Mouse (Mus musculus): Measurements from ENCODE around the gene 4931428F04Rik. TPM values are rescaled to one million over a fixed set of nuclear protein-coding genes. Genes with fewer than 3 reads are reported as not detected.
"Not testable (repeated sequence)": the region's sequence is repeated elsewhere in the genome, so short reads cannot be mapped to it uniquely, and the experiment has no call there.

Gene 4931428F04Rik
- polyA plus RNA-seq, 1 experiment from 2014 or later, result 17.9 TPM

GRCm38 (mm10) chr8:105295256-105295655, 5.6 kb upstream of the 4931428F04Rik start:
- peaks cover 8% of the 10 kb centered on the region for H3K27me3 ChIP-seq (ENCODE audit: control insufficient read depth, insufficient read depth, low read length)
- 66% methylated on average over 11 of the region's 11 CpGs for WGBS
- no peak overlapping the region; the same call in 1 of the 2 replicates for H3K4me2 ChIP-seq (ENCODE audit: low read depth, severe bottlenecking)

GRCm38 (mm10) chr8:105294776-105295175, 5.1 kb upstream of the 4931428F04Rik start:
- H3K9me3 ChIP-seq (ENCODE audit: control insufficient read depth, low read length), result no peaks in the 10 kb centered on the region
- H3K4me1 ChIP-seq (ENCODE audit: control insufficient read depth, insufficient read depth, low read length), result peaks cover 13% of the 10 kb centered on the region
- H3K36me3 ChIP-seq (ENCODE audit: control insufficient read depth, insufficient read depth, low read length), result peaks cover under 1% of the 10 kb centered on the region; the same call in 1 of the 2 replicates
- no peak overlapping the region for H3K4me3 ChIP-seq (ENCODE audit: low read depth, low read length)
- WGBS, result 72% methylated on average over 9 of the region's 9 CpGs
- no peak overlapping the region for H3K4me2 ChIP-seq (ENCODE audit: low read depth, severe bottlenecking)
- ATAC-seq (ENCODE audit: insufficient number of reproducible peaks, low FRiP score, low TSS enrichment, low read depth), result no peak
- H3K9ac ChIP-seq (ENCODE audit: low read length), result no peak overlapping the region
- DNase-seq (ENCODE audit: low spot score), result no peak
- H3K27ac ChIP-seq (replicated peaks; ENCODE audit: low read depth, low read length), result no peak overlapping the region
- H3K27me3 ChIP-seq (ENCODE audit: control insufficient read depth, insufficient read depth, low read length), result peaks cover 13% of the 10 kb centered on the region

More at GRCm38 (mm10) chr8:105295256-105295655, 5.6 kb upstream of the 4931428F04Rik start:
- DNase-seq (ENCODE audit: low spot score) (no peak), ATAC-seq (ENCODE audit: insufficient number of reproducible peaks, low FRiP score, low TSS enrichment, low read depth) (no peak)
- Histone ChIP-seq H3K9ac (ENCODE audit: low read length) (no peak overlapping the region), H3K9me3 (ENCODE audit: control insufficient read depth, low read length) (no peaks in the 10 kb centered on the region), H3K4me1 (ENCODE audit: control insufficient read depth, insufficient read depth, low read length) (peaks cover 10% of the 10 kb centered on the region), H3K4me3 (ENCODE audit: low read depth, low read length) (no peak overlapping the region), H3K27ac (replicated peaks; ENCODE audit: low read depth, low read length) (no peak overlapping the region), H3K36me3 (ENCODE audit: control insufficient read depth, insufficient read depth, low read length) (peaks cover 4% of the 10 kb centered on the region; the same call in 1 of the 2 replicates)

GRCm38 (mm10) chr8:105293405-105293804, 3.7 kb upstream of the 4931428F04Rik start:
- Histone ChIP-seq H3K4me3 (ENCODE audit: low read depth, low read length) (no peak overlapping the region), H3K9me3 (ENCODE audit: control insufficient read depth, low read length) (no peaks in the 10 kb centered on the region), H3K27me3 (ENCODE audit: control insufficient read depth, insufficient read depth, low read length) (peaks cover 14% of the 10 kb centered on the region), H3K4me2 (ENCODE audit: low read depth, severe bottlenecking) (no peak overlapping the region), H3K9ac (ENCODE audit: low read length) (no peak overlapping the region), H3K4me1 (ENCODE audit: control insufficient read depth, insufficient read depth, low read length) (peaks cover 9% of the 10 kb centered on the region), H3K27ac (replicated peaks; ENCODE audit: low read depth, low read length) (no peak overlapping the region), H3K36me3 (ENCODE audit: control insufficient read depth, insufficient read depth, low read length) (no peaks in the 10 kb centered on the region)
- WGBS, result 60% methylated on average over 19 of the region's 19 CpGs
- no peak for ATAC-seq (ENCODE audit: insufficient number of reproducible peaks, low FRiP score, low TSS enrichment, low read depth)
- DNase-seq (ENCODE audit: low spot score), result no peak

- WGBS, result 77% methylated on average over 7 of the region's 7 CpGs
- Histone ChIP-seq H3K4me3 (ENCODE audit: low read depth, low read length) (no peak overlapping the region), H3K4me1 (ENCODE audit: control insufficient read depth, insufficient read depth, low read length) (peaks cover 6% of the 10 kb centered on the region), H3K4me2 (ENCODE audit: low read depth, severe bottlenecking) (no peak overlapping the region), H3K9me3 (ENCODE audit: control insufficient read depth, low read length) (no peaks in the 10 kb centered on the region), H3K27me3 (ENCODE audit: control insufficient read depth, insufficient read depth, low read length) (peaks cover 14% of the 10 kb centered on the region), H3K9ac (ENCODE audit: low read length) (no peak overlapping the region), H3K36me3 (ENCODE audit: control insufficient read depth, insufficient read depth, low read length) (no peaks in the 10 kb centered on the region), H3K27ac (replicated peaks; ENCODE audit: low read depth, low read length) (no peak overlapping the region)
- no peak for DNase-seq (ENCODE audit: low spot score)
- no peak for ATAC-seq (ENCODE audit: insufficient number of reproducible peaks, low FRiP score, low TSS enrichment, low read depth)
These were observed 2.8 kb upstream of the 4931428F04Rik start for GRCm38 (mm10) chr8:105292471-105292870.

- peaks cover 14% of the 10 kb centered on the region for H3K27me3 ChIP-seq (ENCODE audit: control insufficient read depth, insufficient read depth, low read length)
- not testable (repeated sequence) for H3K9me3 ChIP-seq (ENCODE audit: control insufficient read depth, low read length); H3K4me3 ChIP-seq (ENCODE audit: low read depth, low read length); H3K4me2 ChIP-seq (ENCODE audit: low read depth, severe bottlenecking); H3K4me1 ChIP-seq (ENCODE audit: control insufficient read depth, insufficient read depth, low read length); DNase-seq (ENCODE audit: low spot score); H3K36me3 ChIP-seq (ENCODE audit: control insufficient read depth, insufficient read depth, low read length); ATAC-seq (ENCODE audit: insufficient number of reproducible peaks, low FRiP score, low TSS enrichment, low read depth); H3K9ac ChIP-seq (ENCODE audit: low read length); H3K27ac ChIP-seq (replicated peaks; ENCODE audit: low read depth, low read length)
- 67% methylated on average over 3 of the region's 3 CpGs for WGBS
These were observed 2.1 kb upstream of the 4931428F04Rik start for GRCm38 (mm10) chr8:105291802-105292201.

- not testable (repeated sequence) for H3K9me3 ChIP-seq (ENCODE audit: control insufficient read depth, low read length); DNase-seq (ENCODE audit: low spot score); H3K4me2 ChIP-seq (ENCODE audit: low read depth, severe bottlenecking); H3K9ac ChIP-seq (ENCODE audit: low read length); H3K4me3 ChIP-seq (ENCODE audit: low read depth, low read length); H3K36me3 ChIP-seq (ENCODE audit: control insufficient read depth, insufficient read depth, low read length); H3K4me1 ChIP-seq (ENCODE audit: control insufficient read depth, insufficient read depth, low read length); H3K27ac ChIP-seq (replicated peaks; ENCODE audit: low read depth, low read length); ATAC-seq (ENCODE audit: insufficient number of reproducible peaks, low FRiP score, low TSS enrichment, low read depth)
- peaks cover 14% of the 10 kb centered on the region for H3K27me3 ChIP-seq (ENCODE audit: control insufficient read depth, insufficient read depth, low read length)
- WGBS, result 93% methylated on average over 8 of the region's 8 CpGs
These were observed 1.7 kb upstream of the 4931428F04Rik start for GRCm38 (mm10) chr8:105291364-105291763.

- Histone ChIP-seq H3K9me3 (ENCODE audit: control insufficient read depth, low read length) (no peaks in the 10 kb centered on the region), H3K27me3 (ENCODE audit: control insufficient read depth, insufficient read depth, low read length) (peaks cover 14% of the 10 kb centered on the region), H3K4me1 (ENCODE audit: control insufficient read depth, insufficient read depth, low read length) (peaks cover 6% of the 10 kb centered on the region), H3K4me3 (ENCODE audit: low read depth, low read length) (0 out of 2 replicates have a peak overlapping the region, but pooled peaks have one; percentile 1), H3K36me3 (ENCODE audit: control insufficient read depth, insufficient read depth, low read length) (no peaks in the 10 kb centered on the region), H3K27ac (replicated peaks; ENCODE audit: low read depth, low read length) (no peak overlapping the region), H3K9ac (ENCODE audit: low read length) (no peak overlapping the region), H3K4me2 (ENCODE audit: low read depth, severe bottlenecking) (peak overlapping the region; percentile 78)
- 7% methylated on average over 31 of the region's 31 CpGs for WGBS
- ATAC-seq (ENCODE audit: insufficient number of reproducible peaks, low FRiP score, low TSS enrichment, low read depth) (no peak), DNase-seq (ENCODE audit: low spot score) (peak; percentile 98)
These were observed 1.1 kb upstream of the 4931428F04Rik start for GRCm38 (mm10) chr8:105290554-105291314.

GRCm38 (mm10) chr8:105288958-105289732, 519 bp downstream of the 4931428F04Rik start:
- Histone ChIP-seq H3K27ac (replicated peaks; ENCODE audit: low read depth, low read length) (no peak overlapping the region), H3K27me3 (ENCODE audit: control insufficient read depth, insufficient read depth, low read length) (peaks cover 14% of the 10 kb centered on the region)

More at GRCm38 (mm10) chr8:105288958-105289732, 519 bp downstream of the 4931428F04Rik start:
- Histone ChIP-seq H3K4me2 (ENCODE audit: low read depth, severe bottlenecking) (peak overlapping the region; percentile 78), H3K4me1 (ENCODE audit: control insufficient read depth, insufficient read depth, low read length) (peaks cover 6% of the 10 kb centered on the region), H3K9me3 (ENCODE audit: control insufficient read depth, low read length) (no peaks in the 10 kb centered on the region), H3K4me3 (ENCODE audit: low read depth, low read length) (peak overlapping the region; percentile 48), H3K9ac (ENCODE audit: low read length) (peak overlapping the region; percentile 71), H3K36me3 (ENCODE audit: control insufficient read depth, insufficient read depth, low read length) (no peaks in the 10 kb centered on the region)
- under 1% methylated on average over 53 of the region's 53 CpGs for WGBS
- ATAC-seq (ENCODE audit: insufficient number of reproducible peaks, low FRiP score, low TSS enrichment, low read depth) (peak; percentile 89), DNase-seq (ENCODE audit: low spot score) (peak; percentile 96)

All from limb, embryonic 11.5 days (tissue).